In the genomic region with DNA sequence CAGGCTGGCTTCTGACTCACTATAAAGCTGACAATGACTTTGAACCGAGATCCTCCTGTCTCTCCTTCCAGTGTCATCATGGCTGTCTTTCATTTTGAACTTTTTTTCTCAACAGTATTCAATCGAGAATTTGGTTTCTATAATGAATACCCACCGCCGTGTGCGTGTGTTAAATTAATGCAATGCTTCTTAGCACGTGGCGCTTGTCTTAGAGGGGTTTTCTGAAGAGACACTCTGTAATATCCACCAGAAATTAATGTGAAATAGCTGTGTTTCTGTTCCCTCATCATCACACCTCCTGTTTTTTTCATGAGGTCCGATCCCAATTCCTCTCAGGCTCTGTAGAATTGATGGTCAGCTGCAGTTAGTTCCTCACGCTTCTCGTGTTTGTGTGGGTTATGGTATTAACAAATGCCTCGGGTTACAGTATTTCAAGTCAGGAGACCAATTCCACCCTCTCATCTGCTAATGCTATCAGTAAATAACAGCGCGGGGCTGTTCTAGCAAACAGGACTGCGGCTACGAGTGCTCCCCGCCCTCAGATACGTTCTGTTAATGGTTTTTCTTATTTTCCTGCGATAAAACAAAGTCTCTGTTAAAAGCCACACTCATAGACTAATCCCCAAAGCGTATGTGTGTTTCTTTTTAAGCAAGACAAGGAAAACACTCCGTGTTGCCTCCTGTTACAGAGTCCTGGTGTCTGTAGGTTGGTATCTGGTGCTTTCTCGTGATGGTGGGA, we compare ENCODE assay signal across 15 mouse cellular contexts. TPM values are rescaled to one million over a fixed set of nuclear protein-coding genes. Genes with fewer than 3 reads are reported as not detected.
A peak's percentile ranks its signal among the peaks of the same experiment; 100 is the strongest.
DNase-seq lines count a peak whose midpoint lies in the region; ATAC-seq and TF ChIP-seq lines count a peak whose summit lies in the region.
"Had no signal": no experiment of that assay in that cellular context is flagged by ENCODE, and none has a peak within 500 bp of the region (broad histone marks: within the 10 kb centered on the region; RNA-seq: fewer than 3 reads in every experiment).

No protein-coding gene starts in this region.

- DNase-seq in heart, postnatal 36 days = no peak
- no peak for DNase-seq in stomach, postnatal 0 days (ENCODE audit: low spot score)
- no peak for DNase-seq in liver, postnatal 0 days
- no peak for DNase-seq in gastrocnemius, postnatal 10 days
- DNase-seq in gastrocnemius, postnatal 25 days = no peak
- no peak for DNase-seq in thymus, adult 18-20 months
- DNase-seq: B cell, adult 2 months; gastrocnemius, adult 2 months; kidney, postnatal 36 days; lung, embryonic 14.5 days; right cerebral cortex, postnatal 4 days had no signal

- no peak for TF ChIP-seq CTCF in stomach, postnatal 0 days (IDR thresholded peaks at IDR 0.05; ENCODE audit: low read depth)
- TF ChIP-seq CTCF in liver, postnatal 0 days (IDR thresholded peaks at IDR 0.05; ENCODE audit: low read depth) = no peak

- H3K27me3 ChIP-seq in heart, embryonic 13.5 days (replicated peaks) = peaks cover 31% of the 10 kb centered on the region
- no peaks in the 10 kb centered on the region for H3K27me3 ChIP-seq in stomach, embryonic 14.5 days (ENCODE audit: control insufficient read depth, insufficient read depth, low read length)
- H3K27me3 ChIP-seq in stomach, postnatal 0 days (ENCODE audit: control insufficient read depth, insufficient read depth, low read length) = no peaks in the 10 kb centered on the region
- H3K27me3 ChIP-seq in liver, postnatal 0 days (ENCODE audit: insufficient read depth, low read length) = no peaks in the 10 kb centered on the region

- no peak overlapping the region for H3K9ac ChIP-seq in heart, embryonic 13.5 days
- no peak overlapping the region for H3K9ac ChIP-seq in stomach, embryonic 14.5 days (replicated peaks; ENCODE audit: low read depth, low read length)
- H3K9ac ChIP-seq in stomach, postnatal 0 days (ENCODE audit: low read length) = no peak overlapping the region
- H3K9ac ChIP-seq in liver, postnatal 0 days (replicated peaks) = peak overlapping the region; percentile 3; the same call in 1 of the 2 replicates
- H3K9ac ChIP-seq: lung, embryonic 14.5 days had no signal

- peaks cover 62% of the 10 kb centered on the region for H3K4me1 ChIP-seq in heart, embryonic 13.5 days
- H3K4me1 ChIP-seq in stomach, embryonic 14.5 days (ENCODE audit: control insufficient read depth, insufficient read depth, low read length) = 0 out of 2 replicates have a peak, but pooled peaks cover 5% of the 10 kb centered on the region
- H3K4me1 ChIP-seq in stomach, postnatal 0 days (replicated peaks; ENCODE audit: control insufficient read depth, insufficient read depth) = no peaks in the 10 kb centered on the region
- peaks cover 38% of the 10 kb centered on the region for H3K4me1 ChIP-seq in liver, postnatal 0 days (ENCODE audit: insufficient read depth)

- ATAC-seq in heart, embryonic 13.5 days (ENCODE audit: extremely low read depth, insufficient number of reproducible peaks, low FRiP score, low TSS enrichment) = no peak
- ATAC-seq in stomach, embryonic 14.5 days (ENCODE audit: insufficient number of reproducible peaks, insufficient read depth, low FRiP score, low read depth) = no peak
- no peak for ATAC-seq in stomach, postnatal 0 days (ENCODE audit: low FRiP score, low TSS enrichment)
- ATAC-seq in liver, postnatal 0 days = peak; percentile 66
- ATAC-seq: intestine, embryonic 16.5 days had no signal

- H3K4me3 ChIP-seq in heart, embryonic 13.5 days = no peak overlapping the region
- H3K4me3 ChIP-seq in stomach, embryonic 14.5 days (ENCODE audit: low read depth, low read length) = no peak overlapping the region
- no peak overlapping the region for H3K4me3 ChIP-seq in stomach, postnatal 0 days (ENCODE audit: low read depth, low read length)
- peak overlapping the region; percentile 3; the same call in 1 of the 2 replicates for H3K4me3 ChIP-seq in liver, postnatal 0 days (ENCODE audit: low read depth, low read length)
- H3K4me3 ChIP-seq: gastrocnemius, adult 2 months; left cerebral cortex, adult 2 months had no signal

- WGBS in heart, embryonic 13.5 days = 73% methylated on average over 21 of the region's 21 CpGs
- 56% methylated on average over 21 of the region's 21 CpGs for WGBS in stomach, embryonic 14.5 days
- WGBS in stomach, postnatal 0 days = 48% methylated on average over 21 of the region's 21 CpGs
- 48% methylated on average over 21 of the region's 21 CpGs for WGBS in liver, postnatal 0 days (ENCODE audit: insufficient replicate concordance)

- peaks cover 6% of the 10 kb centered on the region; the same call in 1 of the 2 replicates for H3K9me3 ChIP-seq in heart, embryonic 13.5 days
- H3K9me3 ChIP-seq in stomach, embryonic 14.5 days (ENCODE audit: control insufficient read depth, low read depth, low read length) = no peaks in the 10 kb centered on the region
- H3K9me3 ChIP-seq in stomach, postnatal 0 days (ENCODE audit: control insufficient read depth, low read length) = no peaks in the 10 kb centered on the region
- H3K9me3 ChIP-seq in liver, postnatal 0 days (ENCODE audit: low read length) = peaks cover 6% of the 10 kb centered on the region; the same call in 1 of the 2 replicates

- no peaks in the 10 kb centered on the region for H3K36me3 ChIP-seq in heart, embryonic 13.5 days
- no peaks in the 10 kb centered on the region for H3K36me3 ChIP-seq in stomach, embryonic 14.5 days (ENCODE audit: control insufficient read depth, insufficient read depth, low read length)
- H3K36me3 ChIP-seq in stomach, postnatal 0 days (ENCODE audit: control insufficient read depth, insufficient read depth, low read length) = no peaks in the 10 kb centered on the region
- H3K36me3 ChIP-seq in liver, postnatal 0 days (replicated peaks; ENCODE audit: insufficient read depth, low read length) = no peaks in the 10 kb centered on the region

- peak overlapping the region; percentile 8; the same call in 1 of the 2 replicates for H3K4me2 ChIP-seq in heart, embryonic 13.5 days
- 0 out of 2 replicates have a peak overlapping the region, but pooled peaks have one; percentile 3 for H3K4me2 ChIP-seq in stomach, embryonic 14.5 days (replicated peaks; ENCODE audit: low read depth, low read length)
- H3K4me2 ChIP-seq in stomach, postnatal 0 days (replicated peaks; ENCODE audit: low read depth) = no peak overlapping the region
- peak overlapping the region; percentile 64 for H3K4me2 ChIP-seq in liver, postnatal 0 days (ENCODE audit: low read depth, low read length)
- H3K4me2 ChIP-seq: lung, embryonic 14.5 days had no signal

- TF ChIP-seq EP300 in stomach, postnatal 0 days (optimal IDR thresholded peaks at IDR 0.05) = no peak
- TF ChIP-seq EP300 in liver, postnatal 0 days (IDR thresholded peaks at IDR 0.05; ENCODE audit: low read depth) = peak; percentile 70; the same call in 1 of the 2 replicates

- H3K27ac ChIP-seq in heart, embryonic 13.5 days (replicated peaks) = no peak overlapping the region
- no peak overlapping the region for H3K27ac ChIP-seq in stomach, embryonic 14.5 days (ENCODE audit: low read length)
- no peak overlapping the region for H3K27ac ChIP-seq in stomach, postnatal 0 days (replicated peaks)
- H3K27ac ChIP-seq in liver, postnatal 0 days (ENCODE audit: low read depth) = peak overlapping the region; percentile 85
- H3K27ac ChIP-seq: gastrocnemius, adult 2 months; left cerebral cortex, adult 2 months had no signal

- intact Hi-C loops in heart, postnatal 36 days (cut with DNase I) = no loop called here

RNA-seq across cellular contexts. Expression of a gene that starts 32.6 kb away (rescaled TPM):
- 2.4 TPM in 2 replicates for polyA plus RNA-seq in heart, embryonic 13.5 days (2015; fragmentation: Nextera tagmentation; extraction: Ambion mirVana)
- 1 to 10 TPM; 2.8 to 3.2 TPM for total RNA-seq in heart, postnatal 36 days (2021)
- polyA plus RNA-seq in stomach, embryonic 14.5 days (2014; fragmentation: Nextera tagmentation; extraction: Ambion mirVana) = 2.0 TPM in 2 replicates
- 0.35 and 0.45 TPM in 2 replicates for polyA plus RNA-seq in stomach, postnatal 0 days (2015; fragmentation: Nextera tagmentation; extraction: Ambion mirVana)
- polyA plus RNA-seq in liver, postnatal 0 days (2015; fragmentation: Nextera tagmentation; extraction: Ambion mirVana) = 0.40 and 0.45 TPM in 2 replicates
- 1 to 10 TPM; 1.3 to 3.3 TPM for total RNA-seq in gastrocnemius, postnatal 10 days (2021)
- total RNA-seq in gastrocnemius, postnatal 25 days (2021) = under 1 TPM; 0.94 to 1.00 TPM
